Mouse (Mus musculus): ENCODE measurements at regions not wholly inside any gene's neighbourhood (a gene's known extent, or its start where the extent isn't known, plus 50 kb on each side); places are given as distances from the start of the nearest gene placed in this dataset.
"Not testable (repeated sequence)": the region's sequence is repeated elsewhere in the genome, so short reads cannot be mapped to it uniquely, and the experiment has no call there.

GRCm38 (mm10) chr7:116674199-116675019 is 170.2 kb downstream of the Nucb2 start:
- no peak for DNase-seq
- intact Hi-C loops (cut with DNase I; ENCODE audit: low total_unique reads): no loop called here

- DNase-seq: no peak
- intact Hi-C loops (cut with DNase I; ENCODE audit: low total_unique reads): no loop called here
Observed at GRCm38 (mm10) chr7:116676696-116677095, 172.5 kb downstream of the Nucb2 start.

GRCm38 (mm10) chr7:116679195-116679594 is 175.0 kb downstream of the Nucb2 start:
- DNase-seq: no peak
- intact Hi-C loops (cut with DNase I; ENCODE audit: low total_unique reads): no loop called here

GRCm38 (mm10) chr7:116680523-116680922 is 176.4 kb downstream of the Nucb2 start:
- no peak for DNase-seq
- intact Hi-C loops (cut with DNase I; ENCODE audit: low total_unique reads): no loop called here

- no peak for DNase-seq
- intact Hi-C loops (cut with DNase I; ENCODE audit: low total_unique reads): no loop called here
Observed at GRCm38 (mm10) chr7:116681268-116681667, 177.1 kb downstream of the Nucb2 start.

- DNase-seq: no peak
- intact Hi-C loops (cut with DNase I; ENCODE audit: low total_unique reads): loop anchor here (10.0 kb wide), 1 partner anchor 674 kb away; no protein-coding TSS in a partner anchor
Observed at GRCm38 (mm10) chr7:116700409-116700808, 196.2 kb downstream of the Nucb2 start.

- DNase-seq: peak; percentile 68
- intact Hi-C loops (cut with DNase I; ENCODE audit: low total_unique reads): loop anchor here (10.0 kb wide), 1 partner anchor 673 kb away; no protein-coding TSS in a partner anchor
Observed at GRCm38 (mm10) chr7:116701466-116702342, 197.5 kb downstream of the Nucb2 start.

- intact Hi-C loops (cut with DNase I; ENCODE audit: low total_unique reads): loop anchor here (10.0 kb wide), 1 partner anchor 672 kb away; no protein-coding TSS in a partner anchor
- DNase-seq: no peak
Observed at GRCm38 (mm10) chr7:116702596-116702995, 198.4 kb downstream of the Nucb2 start.

GRCm38 (mm10) chr7:116711541-116711940 is 207.4 kb downstream of the Nucb2 start:
- intact Hi-C loops (cut with DNase I; ENCODE audit: low total_unique reads): no loop called here
- DNase-seq: no peak

- intact Hi-C loops (cut with DNase I; ENCODE audit: low total_unique reads): no loop called here
- no peak for DNase-seq
Observed at GRCm38 (mm10) chr7:116713200-116713599, 209.0 kb downstream of the Nucb2 start.

GRCm38 (mm10) chr7:116715234-116716046 is 211.3 kb downstream of the Nucb2 start:
- intact Hi-C loops (cut with DNase I; ENCODE audit: low total_unique reads): no loop called here
- DNase-seq: no peak

- DNase-seq: peak; percentile 13
- intact Hi-C loops (cut with DNase I; ENCODE audit: low total_unique reads): no loop called here
Observed at GRCm38 (mm10) chr7:116728379-116728778, 224.2 kb downstream of the Nucb2 start.

GRCm38 (mm10) chr7:116729795-116730194 is 225.6 kb downstream of the Nucb2 start:
- intact Hi-C loops (cut with DNase I; ENCODE audit: low total_unique reads): no loop called here
- DNase-seq: no peak

GRCm38 (mm10) chr7:116735676-116736075 is 231.5 kb downstream of the Nucb2 start:
- intact Hi-C loops (cut with DNase I; ENCODE audit: low total_unique reads): no loop called here
- no peak for DNase-seq

- no peak for DNase-seq
- intact Hi-C loops (cut with DNase I; ENCODE audit: low total_unique reads): no loop called here
Observed at GRCm38 (mm10) chr7:116736333-116736732, 232.2 kb downstream of the Nucb2 start.

- intact Hi-C loops (cut with DNase I; ENCODE audit: low total_unique reads): no loop called here
- DNase-seq: no peak
Observed at GRCm38 (mm10) chr7:116738009-116738408, 233.8 kb downstream of the Nucb2 start.

GRCm38 (mm10) chr7:116754556-116754955 is 250.4 kb downstream of the Nucb2 start:
- no peak for DNase-seq
- intact Hi-C loops (cut with DNase I; ENCODE audit: low total_unique reads): no loop called here

- intact Hi-C loops (cut with DNase I; ENCODE audit: low total_unique reads); DNase-seq: not testable (repeated sequence)
Observed at GRCm38 (mm10) chr7:116792181-116792580, 288.0 kb downstream of the Nucb2 start.

GRCm38 (mm10) chr7:116808475-116808874 is 304.3 kb downstream of the Nucb2 start:
- DNase-seq: no peak

GRCm38 (mm10) chr7:116816494-116816893 is 312.3 kb downstream of the Nucb2 start:
- DNase-seq: no peak
- intact Hi-C loops (cut with DNase I; ENCODE audit: low total_unique reads): no loop called here

More at GRCm38 (mm10) chr7:116808475-116808874, 304.3 kb downstream of the Nucb2 start:
- intact Hi-C loops (cut with DNase I; ENCODE audit: low total_unique reads): no loop called here
